Mouse (Mus musculus) forebrain, embryonic 16.5 days (tissue): ENCODE data around the gene Astn2. TPM values are rescaled to one million over a fixed set of nuclear protein-coding genes. Genes with fewer than 3 reads are reported as not detected.

ENCODE experiments used
- ATAC-seq: fragments of 200-750 bp; cut with Nextera tagmentation; 2 replicates; pipeline ENCODE4 v1.8.0; 2017; ENCODE audit warnings: mild to moderate bottlenecking, moderate library complexity
- H3K27ac ChIP-seq: fragments of 300-500 bp; sonication (generic); 2 replicates; pipeline ENCODE4 v1.5.1; 2014; ENCODE audit warnings: low read length, control low read depth
- H3K27me3 ChIP-seq: fragments of 300-500 bp; sonication (generic); replicated peaks from 2 replicates; pipeline ENCODE4 v1.6.1; 2014; ENCODE audit warnings: low read length; ENCODE audit not compliant: control insufficient read depth, insufficient read depth
- H3K36me3 ChIP-seq: fragments of 300-500 bp; sonication (generic); 2 replicates; pipeline ENCODE4 v1.6.1; 2014; ENCODE audit not compliant: control insufficient read depth, insufficient read depth
- H3K4me1 ChIP-seq: fragments of 300-500 bp; sonication (generic); replicated peaks from 2 replicates; pipeline ENCODE4 v1.6.1; 2014; ENCODE audit warnings: low read length; ENCODE audit not compliant: control insufficient read depth, insufficient read depth
- H3K4me2 ChIP-seq: fragments of 300-500 bp; sonication (generic); 2 replicates; pipeline ENCODE4 v1.6.1; 2014; ENCODE audit warnings: mild to moderate bottlenecking, low read length, control low read depth
- H3K4me3 ChIP-seq: fragments of 300-500 bp; sonication (generic); replicated peaks from 2 replicates; pipeline ENCODE4 v1.5.1; 2014; ENCODE audit warnings: mild to moderate bottlenecking, low read length, control low read depth
- H3K9ac ChIP-seq: fragments of 300-500 bp; sonication (generic); replicated peaks from 2 replicates; pipeline ENCODE4 v1.6.1; 2014; ENCODE audit warnings: low read depth, low read length, control low read depth
- H3K9me3 ChIP-seq: fragments of 300-500 bp; sonication (generic); 2 replicates; pipeline ENCODE4 v1.6.1; 2016; ENCODE audit warnings: low read length; ENCODE audit not compliant: control insufficient read depth
- WGBS: fragments of 180-500 bp; shearing (Covaris S2); extraction: QIAGEN DNeasy Blood & Tissue Kit; methylation state at CpG from one replicate; pipeline ENCODE4 v1.1.7; 2014; 5-methylcytosine and 5-hydroxymethylcytosine counted together
- polyA plus RNA-seq: library from polyadenylated mRNA; unstranded; fragments of >200 nt; fragmentation: Nextera tagmentation; extraction: Ambion mirVana; gene quantifications from 2 replicates; pipeline ENCODE4 v1.2.1, GENCODE M21; 2015

Gene Astn2
- polyA plus RNA-seq, 1 experiment from 2014 or later = 1.5 TPM

GRCm38 (mm10) chr4:65711678-65712077, 692.7 kb downstream of the Astn2 start:
- Histone ChIP-seq H3K9ac (no peak overlapping the region), H3K36me3 (no peaks in the 10 kb centered on the region), H3K27me3 (no peaks in the 10 kb centered on the region), H3K9me3 (no peaks in the 10 kb centered on the region), H3K4me1 (no peaks in the 10 kb centered on the region), H3K27ac (no peak overlapping the region), H3K4me3 (no peak overlapping the region), H3K4me2 (no peak overlapping the region)
- WGBS = 56% methylated on average over 2 of the region's 2 CpGs
- peak; percentile 82 for ATAC-seq

GRCm38 (mm10) chr4:65710623-65711022, 693.8 kb downstream of the Astn2 start:
- Histone ChIP-seq H3K27me3 (no peaks in the 10 kb centered on the region), H3K4me3 (no peak overlapping the region)

GRCm38 (mm10) chr4:65701848-65702247, 702.6 kb downstream of the Astn2 start:
- no peak overlapping the region for H3K27ac ChIP-seq
- WGBS = 77% methylated on average over 4 of the region's 4 CpGs
- no peak for ATAC-seq

More at GRCm38 (mm10) chr4:65710623-65711022, 693.8 kb downstream of the Astn2 start:
- no peak overlapping the region for H3K9ac ChIP-seq
- no peaks in the 10 kb centered on the region for H3K9me3 ChIP-seq
- no peaks in the 10 kb centered on the region for H3K36me3 ChIP-seq
- no peak overlapping the region for H3K27ac ChIP-seq
- H3K4me1 ChIP-seq = no peaks in the 10 kb centered on the region
- ATAC-seq = no peak
- no peak overlapping the region for H3K4me2 ChIP-seq

GRCm38 (mm10) chr4:65699743-65700361, 704.6 kb downstream of the Astn2 start:
- H3K4me1 ChIP-seq = peaks cover 6% of the 10 kb centered on the region; the same call in 1 of the 2 replicates
- no peak overlapping the region for H3K4me3 ChIP-seq
- 20% methylated on average over 8 of the region's 8 CpGs for WGBS
- no peaks in the 10 kb centered on the region for H3K9me3 ChIP-seq
- ATAC-seq = peak; percentile 96
- no peak overlapping the region for H3K9ac ChIP-seq
- no peak overlapping the region for H3K27ac ChIP-seq
- H3K27me3 ChIP-seq = no peaks in the 10 kb centered on the region
- H3K4me2 ChIP-seq = peak overlapping the region; percentile 27; the same call in 1 of the 2 replicates
- no peaks in the 10 kb centered on the region for H3K36me3 ChIP-seq

More at GRCm38 (mm10) chr4:65701848-65702247, 702.6 kb downstream of the Astn2 start:
- H3K4me3 ChIP-seq = no peak overlapping the region
- no peak overlapping the region for H3K9ac ChIP-seq
- H3K9me3 ChIP-seq = no peaks in the 10 kb centered on the region
- no peaks in the 10 kb centered on the region for H3K36me3 ChIP-seq
- H3K4me2 ChIP-seq = no peak overlapping the region
- peaks cover 6% of the 10 kb centered on the region; the same call in 1 of the 2 replicates for H3K4me1 ChIP-seq
- H3K27me3 ChIP-seq = no peaks in the 10 kb centered on the region

GRCm38 (mm10) chr4:65695241-65695640, 709.2 kb downstream of the Astn2 start:
- Histone ChIP-seq H3K27ac (no peak overlapping the region), H3K9ac (no peak overlapping the region), H3K4me3 (no peak overlapping the region), H3K4me2 (no peak overlapping the region), H3K9me3 (no peaks in the 10 kb centered on the region), H3K4me1 (peaks cover 5% of the 10 kb centered on the region; the same call in 1 of the 2 replicates), H3K36me3 (no peaks in the 10 kb centered on the region), H3K27me3 (no peaks in the 10 kb centered on the region)
- ATAC-seq = no peak
- 87% methylated on average over 5 of the region's 5 CpGs for WGBS

GRCm38 (mm10) chr4:65694011-65694410, 710.4 kb downstream of the Astn2 start:
- no peak overlapping the region for H3K4me2 ChIP-seq
- no peak for ATAC-seq
- no peaks in the 10 kb centered on the region for H3K27me3 ChIP-seq
- WGBS = 88% methylated on average over 5 of the region's 5 CpGs
- H3K4me3 ChIP-seq = no peak overlapping the region
- no peak overlapping the region for H3K27ac ChIP-seq
- no peaks in the 10 kb centered on the region for H3K4me1 ChIP-seq
- no peaks in the 10 kb centered on the region for H3K9me3 ChIP-seq
- no peaks in the 10 kb centered on the region for H3K36me3 ChIP-seq
- H3K9ac ChIP-seq = no peak overlapping the region

GRCm38 (mm10) chr4:65687006-65687723, 717.2 kb downstream of the Astn2 start:
- 10% methylated on average over 1 of the region's 1 CpGs for WGBS
- ATAC-seq = 0 out of 2 replicates have a peak, but pooled peaks have one; percentile 4
- Histone ChIP-seq H3K27me3 (0 out of 2 replicates have a peak, but pooled peaks cover 3% of the 10 kb centered on the region), H3K4me1 (peaks cover 3% of the 10 kb centered on the region; the same call in 1 of the 2 replicates), H3K4me2 (no peak overlapping the region), H3K9me3 (no peaks in the 10 kb centered on the region), H3K27ac (no peak overlapping the region), H3K9ac (no peak overlapping the region), H3K36me3 (no peaks in the 10 kb centered on the region), H3K4me3 (no peak overlapping the region)

GRCm38 (mm10) chr4:65686258-65687005, 718.0 kb downstream of the Astn2 start:
- Histone ChIP-seq H3K27ac (no peak overlapping the region), H3K4me1 (peaks cover 3% of the 10 kb centered on the region; the same call in 1 of the 2 replicates), H3K36me3 (no peaks in the 10 kb centered on the region), H3K9ac (no peak overlapping the region), H3K4me3 (no peak overlapping the region), H3K4me2 (no peak overlapping the region), H3K27me3 (0 out of 2 replicates have a peak, but pooled peaks cover 5% of the 10 kb centered on the region), H3K9me3 (no peaks in the 10 kb centered on the region)
- WGBS = 16% methylated on average over 3 of the region's 3 CpGs
- ATAC-seq = peak; percentile 94

- Histone ChIP-seq H3K4me1 (peaks cover 3% of the 10 kb centered on the region; the same call in 1 of the 2 replicates), H3K36me3 (no peaks in the 10 kb centered on the region), H3K27me3 (peaks cover 10% of the 10 kb centered on the region; the same call in 1 of the 2 replicates), H3K4me2 (no peak overlapping the region), H3K27ac (no peak overlapping the region), H3K9ac (no peak overlapping the region), H3K9me3 (no peaks in the 10 kb centered on the region), H3K4me3 (no peak overlapping the region)
- no peak for ATAC-seq
- 76% methylated on average over 3 of the region's 3 CpGs for WGBS
These were observed 720.0 kb downstream of the Astn2 start for GRCm38 (mm10) chr4:65684401-65684800.
